Mouse (Mus musculus) CD4-positive helper T cell, adult 2 months (primary cell): ENCODE data around the gene Hras.

Experiments
- DNase-seq: peaks from one replicate; pipeline ENCODE4 v3.0.0-alpha.2; 2012; ENCODE audit warnings: low read depth, missing footprints, low spot score

Hras gene

GRCm38 (mm10) chr7:141214310-141214709 lies 20.5 kb upstream of the Hras start:
- no peak for DNase-seq

- DNase-seq: no peak
These were observed 19.9 kb upstream of the Hras start, which contains the start of gene Lmntd2 for GRCm38 (mm10) chr7:141213605-141214235. Gene Lmntd2, minus strand, starts transcription at chr7:141214080.

- no peak for DNase-seq
These were observed 19.3 kb upstream of the Hras start for GRCm38 (mm10) chr7:141213133-141213532.

GRCm38 (mm10) chr7:141210606-141211131 lies 16.9 kb upstream of the Hras start:
- DNase-seq: no peak

- no peak for DNase-seq
These were observed 16.3 kb upstream of the Hras start for GRCm38 (mm10) chr7:141210137-141210536.

GRCm38 (mm10) chr7:141209526-141209925 lies 15.7 kb upstream of the Hras start:
- no peak for DNase-seq

- DNase-seq: no peak
These were observed 12.6 kb upstream of the Hras start for GRCm38 (mm10) chr7:141206182-141206937.

- no peak for DNase-seq
These were observed 11.7 kb upstream of the Hras start for GRCm38 (mm10) chr7:141205504-141205903.

- DNase-seq: no peak
These were observed 10.7 kb upstream of the Hras start for GRCm38 (mm10) chr7:141204546-141204945.

GRCm38 (mm10) chr7:141198121-141198520 lies 4.3 kb upstream of the Hras start:
- DNase-seq: no peak

GRCm38 (mm10) chr7:141196619-141197282 lies 2.9 kb upstream of the Hras start:
- DNase-seq: no peak

- DNase-seq: no peak
These were observed 1.9 kb upstream of the Hras start for GRCm38 (mm10) chr7:141195754-141196153.

- peak; percentile 93 for DNase-seq
These were observed 1.0 kb upstream of the Hras start for GRCm38 (mm10) chr7:141194830-141195229.

- DNase-seq: no peak
These were observed 604 bp upstream of the Hras start for GRCm38 (mm10) chr7:141194409-141194808.

GRCm38 (mm10) chr7:141193348-141193856 lies 403 bp downstream of the Hras start:
- DNase-seq: no peak

GRCm38 (mm10) chr7:141192776-141193347 lies 943 bp downstream of the Hras start:
- DNase-seq: peak; percentile 20

GRCm38 (mm10) chr7:141191796-141192685 lies 1.8 kb downstream of the Hras start:
- DNase-seq: no peak

GRCm38 (mm10) chr7:141191036-141191435 lies 2.8 kb downstream of the Hras start:
- no peak for DNase-seq

GRCm38 (mm10) chr7:141190220-141190619 lies 3.6 kb downstream of the Hras start:
- DNase-seq: no peak

GRCm38 (mm10) chr7:141188733-141189132 lies 5.1 kb downstream of the Hras start:
- DNase-seq: no peak

- DNase-seq: no peak
These were observed 5.6 kb downstream of the Hras start for GRCm38 (mm10) chr7:141188194-141188593.
